Mouse (Mus musculus): ENCODE results near the gene Trio.

- TF ChIP-seq USF1 (IDR thresholded peaks at IDR 0.05; ENCODE audit: low read depth) (no peak), POLR2A (IDR thresholded peaks at IDR 0.05; ENCODE audit: insufficient read length, low read depth) (no peak)
These were observed 246.2 kb downstream of the Trio start for GRCm38 (mm10) chr15:27779398-27779797.

Data from myocyte (in vitro differentiated cells).